Comparison of ENCODE assay signal across 8 mouse cellular contexts in genomic region chr11:52765678-52766254, GRCm38 (mm10). TPM values are rescaled to one million over a fixed set of nuclear protein-coding genes. Genes with fewer than 3 reads are reported as not detected.
DNase-seq lines count a peak whose midpoint lies in the region; ATAC-seq lines count a peak whose summit lies in the region.

No protein-coding gene starts in this region.

- WGBS in intestine, embryonic 14.5 days: 2% methylated on average over 21 of the region's 21 CpGs
- 6% methylated on average over 21 of the region's 21 CpGs for WGBS in midbrain, embryonic 16.5 days

- no peak for ATAC-seq in intestine, embryonic 14.5 days (replicated peaks; ENCODE audit: low FRiP score, low TSS enrichment, low read depth)
- ATAC-seq in midbrain, embryonic 16.5 days: peak; percentile 54; the same call in 1 of the 2 replicates

- H3K36me3 ChIP-seq in intestine, embryonic 14.5 days (ENCODE audit: control insufficient read depth, insufficient read depth, low read length): no peaks in the 10 kb centered on the region
- H3K36me3 ChIP-seq in midbrain, embryonic 16.5 days (ENCODE audit: control insufficient read depth, insufficient read depth, low read length): no peaks in the 10 kb centered on the region

- H3K4me1 ChIP-seq in intestine, embryonic 14.5 days (replicated peaks; ENCODE audit: control insufficient read depth, insufficient read depth, low read length): peaks cover 7% of the 10 kb centered on the region; the same call in 1 of the 2 replicates
- H3K4me1 ChIP-seq in midbrain, embryonic 16.5 days (ENCODE audit: control insufficient read depth, insufficient read depth, low read length): peaks cover 10% of the 10 kb centered on the region

- peak overlapping the region; percentile 99 for H3K4me2 ChIP-seq in intestine, embryonic 14.5 days (ENCODE audit: low read length)
- H3K4me2 ChIP-seq in midbrain, embryonic 16.5 days (ENCODE audit: low read length): peak overlapping the region; percentile 99

- no peak overlapping the region for H3K9ac ChIP-seq in intestine, embryonic 14.5 days (ENCODE audit: low read length)
- no peak overlapping the region for H3K9ac ChIP-seq in midbrain, embryonic 16.5 days (ENCODE audit: low read depth, low read length)

- H3K4me3 ChIP-seq in intestine, embryonic 14.5 days (ENCODE audit: low read depth, low read length): peak overlapping the region; percentile 49
- H3K4me3 ChIP-seq in midbrain, embryonic 16.5 days (ENCODE audit: low read depth, low read length): peak overlapping the region; percentile 75

- peak; percentile 73 for DNase-seq in Muller cell, postnatal 12 days (ENCODE audit: inconsistent ontology term)
- DNase-seq in cerebellum, adult 8-10 months: peak; percentile 52
- peak; percentile 33 to 81 for DNase-seq in frontal cortex, adult 2 months (ENCODE audit: extremely low spot score in 1 of 2, low spot score in 1 of 2)
- DNase-seq in intestine, embryonic 14.5 days (ENCODE audit: low spot score): peak; percentile 71
- DNase-seq in left cerebral cortex, postnatal 4 days: peak; percentile 55
- peak; percentile 72 for DNase-seq in thymus, postnatal 0 days (ENCODE audit: low spot score)
- DNase-seq in spleen, adult 18-20 months: no peak

- intact Hi-C loops in left cerebral cortex, postnatal 4 days (cut with DNase I): loop anchor here (5.0 to 10.0 kb wide), 2 partner anchors 267 to 489 kb away; no protein-coding TSS in a partner anchor

- no peaks in the 10 kb centered on the region for H3K9me3 ChIP-seq in intestine, embryonic 14.5 days (ENCODE audit: control insufficient read depth, low read length)
- no peaks in the 10 kb centered on the region for H3K9me3 ChIP-seq in midbrain, embryonic 16.5 days (replicated peaks; ENCODE audit: control insufficient read depth, low read length, poor library complexity, severe bottlenecking)

- no peak overlapping the region for H3K27ac ChIP-seq in intestine, embryonic 14.5 days (ENCODE audit: low read depth)
- H3K27ac ChIP-seq in midbrain, embryonic 16.5 days (ENCODE audit: low read length): no peak overlapping the region

- peaks cover 44% of the 10 kb centered on the region for H3K27me3 ChIP-seq in intestine, embryonic 14.5 days (replicated peaks; ENCODE audit: control insufficient read depth, insufficient read depth, low read length)
- H3K27me3 ChIP-seq in midbrain, embryonic 16.5 days (ENCODE audit: control insufficient read depth, insufficient read depth, low read depth, low read length): peaks cover 24% of the 10 kb centered on the region

RNA-seq across cellular contexts. Expression of gene Fstl4, which starts 1.3 kb away (rescaled TPM):
- 9.2 and 9.5 TPM in 2 replicates for polyA plus RNA-seq in frontal cortex, adult 2 months (2012; rRNA removed)
- polyA plus RNA-seq in intestine, embryonic 14.5 days (2014; fragmentation: Nextera tagmentation; extraction: Ambion mirVana): 6.8 and 7.7 TPM in 2 replicates
- 10 to 100 TPM; 12.9 to 13.2 TPM for total RNA-seq in left cerebral cortex, postnatal 4 days (2021)
- polyA plus RNA-seq in midbrain, embryonic 16.5 days (2015; fragmentation: Nextera tagmentation; extraction: Ambion mirVana): 8.5 and 10.3 TPM in 2 replicates
- polyA plus RNA-seq in thymus, postnatal 0 days (2015; fragmentation: Nextera tagmentation; extraction: Ambion mirVana): 1.2 and 1.9 TPM in 2 replicates

Comparison
In these comparisons a context has a peak if more than half of its experiments do, and no peak if none do; other contexts are left out.
1. DNase-seq: peak in Muller cell, postnatal 12 days (single experiment), cerebellum, adult 8-10 months (single experiment), frontal cortex, adult 2 months (2 of 2), intestine, embryonic 14.5 days (single experiment), left cerebral cortex, postnatal 4 days (single experiment) and thymus, postnatal 0 days (single experiment); none in spleen, adult 18-20 months (0 of 2).